Mouse (Mus musculus) heart, adult 2 months (tissue): ENCODE data around the gene Gm6993. TPM values are rescaled to one million over a fixed set of nuclear protein-coding genes. Genes with fewer than 3 reads are reported as not detected.

Experiments used
- DNase-seq, 2 experiments: peaks; one replicate each; pipeline ENCODE4 v3.0.0; 2021
- H3K27ac ChIP-seq: fragments of 200-600 bp; 2 replicates; pipeline ENCODE4 v1.8.1; 2022
- H3K27me3 ChIP-seq: fragments of 200-500 bp; 2 replicates; pipeline ENCODE4 v1.6.1; 2012; ENCODE audit warnings: mild to moderate bottlenecking, low read length, inconsistent platforms, mixed read lengths; ENCODE audit not compliant: control insufficient read depth, insufficient read depth
- H3K36me3 ChIP-seq: fragments of 200-500 bp; 2 replicates; pipeline ENCODE4 v1.6.1; 2012; ENCODE audit warnings: low read length, inconsistent platforms; ENCODE audit not compliant: control insufficient read depth, insufficient read depth
- H3K4me1 ChIP-seq: fragments of 200-500 bp; 2 replicates; pipeline ENCODE4 v1.6.1; 2011; ENCODE audit warnings: low read length; ENCODE audit not compliant: control insufficient read depth, insufficient read depth
- H3K4me3 ChIP-seq: fragments of 200-600 bp; 2 replicates; pipeline ENCODE4 v1.8.1; 2022
- H3K79me2 ChIP-seq: fragments of 200-500 bp; replicated peaks from 2 replicates; pipeline ENCODE4 v1.6.1; 2012; ENCODE audit warnings: mild to moderate bottlenecking, inconsistent platforms, low read length, moderate library complexity, mixed read lengths; ENCODE audit not compliant: control insufficient read depth, insufficient read depth
- H3K9ac ChIP-seq: fragments of 200-500 bp; 2 replicates; pipeline ENCODE4 v1.6.1; 2012; ENCODE audit warnings: low read depth, mild to moderate bottlenecking, control low read depth, inconsistent platforms, low read length, mixed read lengths
- CTCF ChIP-seq: fragments of 200-600 bp; IDR thresholded peaks from 2 replicates; pipeline ENCODE4 v1.8.1; 2022; ENCODE audit warnings: antibody characterized with exemption, mild to moderate bottlenecking, moderate library complexity
- EP300 ChIP-seq: fragments of 200-500 bp; IDR thresholded peaks from 2 replicates; pipeline ENCODE4 v1.6.1; 2011; ENCODE audit warnings: low read depth, low read length, control low read depth; ENCODE audit not compliant: insufficient read depth
- POLR2A ChIP-seq: fragments of 200-500 bp; IDR thresholded peaks from 2 replicates; pipeline ENCODE4 v1.6.1; 2011; ENCODE audit warnings: mild to moderate bottlenecking, low read depth, low read length, control low read depth; ENCODE audit not compliant: insufficient read depth
- WGBS: fragments of 180-500 bp; shearing (Covaris S2); methylation state at CpG from one replicate; pipeline ENCODE4 v1.1.7; 2018; 5-methylcytosine and 5-hydroxymethylcytosine counted together
- intact Hi-C: fragments of 180-260 bp; cut with DNase I; formaldehyde crosslinking; loops from one replicate; pipeline ENCODE4 v1.15.1; 2025
- polyA plus RNA-seq: library from polyadenylated mRNA; depleted of rRNA; stranded (reverse); fragments of >200 nt; gene quantifications from 2 replicates; pipeline ENCODE4 v1.2.3, GENCODE M21; 2012
- total RNA-seq, 2 experiments: library from RNA; stranded (reverse); gene quantifications; 2 replicates each; pipeline ENCODE4 v1.2.3; 2021

Gene Gm6993
- total and polyA plus RNA-seq, 3 experiments = not detected

DNA sequence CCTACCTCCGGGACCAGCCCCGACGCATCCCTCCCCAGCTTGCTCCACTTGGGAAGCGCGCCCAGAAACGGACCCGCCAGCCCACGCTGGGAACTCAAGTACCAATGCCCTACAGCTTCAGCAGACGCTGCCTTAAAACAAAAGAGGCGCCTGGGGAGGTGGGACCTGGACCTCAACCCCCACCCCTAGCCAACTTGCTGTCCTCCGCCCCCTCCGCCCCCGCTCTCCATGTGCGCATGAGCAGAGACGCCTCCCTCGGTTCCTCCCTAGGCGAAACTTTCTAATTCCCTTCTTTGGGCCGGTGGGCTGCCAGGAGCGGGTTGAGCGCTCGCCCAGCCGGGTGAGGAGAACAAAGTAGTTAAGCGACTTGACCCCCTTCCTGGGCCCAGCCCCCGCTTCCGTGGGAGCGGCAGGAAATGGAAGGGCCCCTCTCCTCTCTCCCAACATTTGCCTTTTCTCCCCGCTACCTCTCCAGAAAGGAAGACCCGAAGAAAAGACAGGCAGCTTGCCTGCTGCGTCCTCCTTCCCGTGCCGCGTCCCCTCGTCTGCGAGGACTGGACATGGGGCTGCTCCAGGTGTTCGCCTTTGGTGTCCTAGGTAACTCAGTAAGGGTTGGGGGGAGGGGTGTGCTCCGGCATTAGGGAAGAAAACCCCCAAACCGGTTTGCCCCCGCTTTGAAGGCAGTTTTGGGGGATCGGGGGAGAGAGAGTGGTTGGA is 24.6 kb downstream of the Gm6993 start, which contains the start of gene Lamb1:
TSS of gene Lamb1 (plus strand) at position 230 of the 717 bp plus-strand sequence.
- H3K36me3 ChIP-seq = peaks cover 18% of the 10 kb centered on the region
- H3K79me2 ChIP-seq = no peaks in the 10 kb centered on the region
- H3K9ac ChIP-seq = peak within 1 kb of the TSS; percentile 78
- peak within 1 kb of the TSS; percentile 66 for H3K4me3 ChIP-seq
- intact Hi-C loops = loop anchor here (5.0 kb wide), 2 partner anchors 37 to 138 kb away; no protein-coding TSS in a partner anchor
- DNase-seq = peak; percentile 83 to 85
- H3K4me1 ChIP-seq = peaks cover 6% of the 10 kb centered on the region
- H3K27me3 ChIP-seq = no peaks in the 10 kb centered on the region
- WGBS = under 1% methylated on average over 39 of the region's 39 CpGs
- TF ChIP-seq EP300 = no peak
- TF ChIP-seq POLR2A = peak; percentile 78
- peak within 1 kb of the TSS; percentile 72 for H3K27ac ChIP-seq

- no peaks in the 10 kb centered on the region for H3K79me2 ChIP-seq
- intact Hi-C loops = loop anchor here (2.0 to 5.0 kb wide), 4 partner anchors 36 to 139 kb away; no protein-coding TSS in a partner anchor
- DNase-seq = peak; percentile 33 to 62
- peak overlapping the region; percentile 78 for H3K9ac ChIP-seq
- H3K4me3 ChIP-seq = peak overlapping the region; percentile 66
- H3K4me1 ChIP-seq = peaks cover 8% of the 10 kb centered on the region
- H3K27ac ChIP-seq = peak overlapping the region; percentile 72
- under 1% methylated on average over 50 of the region's 50 CpGs for WGBS
- H3K36me3 ChIP-seq = peaks cover 23% of the 10 kb centered on the region
- TF ChIP-seq CTCF (no peak), EP300 (no peak), POLR2A (no peak)
- no peaks in the 10 kb centered on the region for H3K27me3 ChIP-seq
Measured at GRCm38 (mm10) chr12:31265722-31266431, 25.3 kb downstream of the Gm6993 start.

- DNase-seq = peak in 1 of 2 experiments; percentile 43
- TF ChIP-seq CTCF (no peak), EP300 (no peak)
- Histone ChIP-seq H3K27ac (peak overlapping the region; percentile 39), H3K79me2 (no peaks in the 10 kb centered on the region), H3K4me1 (peaks cover 9% of the 10 kb centered on the region), H3K27me3 (no peaks in the 10 kb centered on the region), H3K9ac (no peak overlapping the region), H3K36me3 (peaks cover 30% of the 10 kb centered on the region), H3K4me3 (peak overlapping the region; percentile 66)
- intact Hi-C loops = loop anchor here (2.0 to 5.0 kb wide), 4 partner anchors 36 to 139 kb away; no protein-coding TSS in a partner anchor
- 16% methylated on average over 15 of the region's 15 CpGs for WGBS
Measured at GRCm38 (mm10) chr12:31266686-31267085, 26.1 kb downstream of the Gm6993 start.

DNA sequence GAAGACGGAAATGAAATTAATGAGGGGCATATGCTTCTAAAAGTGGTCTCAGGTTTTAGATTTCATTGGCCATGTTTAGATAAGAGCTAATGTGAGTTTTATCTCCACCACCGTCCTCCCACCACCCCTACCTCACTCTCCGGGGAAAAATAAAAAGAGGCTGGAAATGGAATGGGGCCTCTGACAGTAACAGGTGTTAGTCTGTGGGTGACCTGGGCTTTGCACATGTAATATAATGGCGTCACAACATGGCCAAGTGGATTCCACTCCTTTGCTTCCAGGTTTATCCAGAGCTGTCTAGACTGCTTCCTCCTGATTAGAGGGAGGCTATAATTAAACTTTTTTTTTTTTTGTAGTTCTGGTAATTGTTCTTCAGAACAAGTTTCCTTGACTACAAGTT is 26.8 kb downstream of the Gm6993 start:
- Histone ChIP-seq H3K4me3 (peak overlapping the region; percentile 66; the same call in 1 of the 2 replicates), H3K79me2 (no peaks in the 10 kb centered on the region), H3K27ac (peak overlapping the region; percentile 39; the same call in 1 of the 2 replicates), H3K4me1 (peaks cover 10% of the 10 kb centered on the region), H3K27me3 (no peaks in the 10 kb centered on the region), H3K36me3 (peaks cover 30% of the 10 kb centered on the region), H3K9ac (no peak overlapping the region)
- DNase-seq = no peak
- TF ChIP-seq EP300 = no peak
- TF ChIP-seq CTCF = no peak
- TF ChIP-seq POLR2A = no peak
- WGBS = 32% methylated on average over 4 of the region's 4 CpGs
- intact Hi-C loops = loop anchor here (2.0 to 5.0 kb wide), 4 partner anchors 35 to 140 kb away; no protein-coding TSS in a partner anchor

- TF ChIP-seq EP300 = no peak
- TF ChIP-seq CTCF = no peak
- no peak for TF ChIP-seq POLR2A
- Histone ChIP-seq H3K36me3 (peaks cover 30% of the 10 kb centered on the region), H3K9ac (no peak overlapping the region), H3K27ac (peak overlapping the region; percentile 34; the same call in 1 of the 2 replicates), H3K79me2 (no peaks in the 10 kb centered on the region), H3K4me1 (peaks cover 10% of the 10 kb centered on the region), H3K27me3 (no peaks in the 10 kb centered on the region), H3K4me3 (no peak overlapping the region; the same call in 1 of the 2 replicates)
- 43% methylated on average over 3 of the region's 3 CpGs for WGBS
- DNase-seq = no peak
- intact Hi-C loops = loop anchor here (5.0 kb wide), 2 partner anchors 34 to 141 kb away; no protein-coding TSS in a partner anchor
Measured at GRCm38 (mm10) chr12:31268315-31268714, 27.7 kb downstream of the Gm6993 start.
